Mouse (Mus musculus) spleen, adult 10 weeks (tissue): ENCODE data around the gene Idh3a. TPM values are rescaled to one million over a fixed set of nuclear protein-coding genes. Genes with fewer than 3 reads are reported as not detected.

Source experiments
- polyA plus RNA-seq: library from polyadenylated mRNA; stranded (reverse); fragments of 350-450 nt; fragmentation: Illumina TruSeq; extraction: RNeasy Lipid Tissue Mini Kit (QIAGEN cat#74804); gene quantifications from one replicate; pipeline ENCODE4 v1.2.3, GENCODE M21; 2015; ENCODE audit warnings: low replicate concordance; ENCODE audit not compliant: insufficient read depth

The Idh3a gene
- polyA plus RNA-seq = 58.3 TPM

GRCm38 (mm10) chr9:54586199-54587061, at the start of gene Idh3a:
Gene Idh3a (plus strand): TSS chr9:54586334.

GRCm38 (mm10) chr9:54538684-54539083, 47.5 kb upstream of the Idh3a start, which contains the start of gene Sh2d7:
Gene Sh2d7 (plus strand): TSS chr9:54538984.

GRCm38 (mm10) chr9:54559771-54560471, 26.2 kb upstream of the Idh3a start, which contains the start of gene Cib2:
Gene Cib2 (minus strand): TSS chr9:54560218.

Other genes with a start within 250 kb of the Idh3a start
- 13.3 TPM for gene Dmxl2, start 84.7 kb upstream of the Idh3a start, polyA plus RNA-seq
- not detected for gene Sh2d7, start 47.4 kb upstream of the Idh3a start, polyA plus RNA-seq
- 3.6 TPM for gene Cib2, start 26.1 kb upstream of the Idh3a start, polyA plus RNA-seq
- gene Acsbg1, start 75.5 kb downstream of the Idh3a start, polyA plus RNA-seq = 1.7 TPM
- 12.0 TPM for gene Dnaja4, start 112.5 kb downstream of the Idh3a start, polyA plus RNA-seq
- gene Wdr61, start 148.2 kb downstream of the Idh3a start, polyA plus RNA-seq = 71.1 TPM
- not detected for gene Crabp1, start 178.4 kb downstream of the Idh3a start, polyA plus RNA-seq